Mouse (Mus musculus): Measurements from ENCODE around the gene Dpp9.

GRCm38 (mm10) chr17:56219805-56220204, 1.1 kb upstream of the Dpp9 start:
- TF ChIP-seq CTCF (IDR thresholded peaks at IDR 0.05) (no peak), POLR2A (IDR thresholded peaks at IDR 0.05; ENCODE audit: insufficient read depth, low read depth, low read length) (peak; percentile 36; the same call in 1 of the 2 replicates), EP300 (IDR thresholded peaks at IDR 0.05; ENCODE audit: insufficient read depth, low read depth, low read length) (0 out of 2 replicates have a peak, but pooled peaks have one; percentile 41)

All from heart, adult 2 months (tissue).